Mouse (Mus musculus) lung, embryonic 14.5 days (tissue): ENCODE measurements at regions not wholly inside any gene's neighbourhood (a gene's known extent, or its start where the extent isn't known, plus 50 kb on each side); places are given as distances from the start of the nearest gene placed in this dataset.

Source experiments
- ATAC-seq: fragments of 200-750 bp; cut with Nextera tagmentation; 2 replicates; pipeline ENCODE4 v1.8.0; 2017; ENCODE audit warnings: mild to moderate bottlenecking, moderate TSS enrichment, moderate library complexity; ENCODE audit not compliant: insufficient read depth
- DNase-seq: peaks from one replicate; pipeline ENCODE4 v3.0.0-alpha.2; 2015
- H3K27ac ChIP-seq: fragments of 300-500 bp; sonication (generic); 2 replicates; pipeline ENCODE4 v1.5.1; 2014; ENCODE audit warnings: low read depth, mild to moderate bottlenecking, moderate library complexity
- H3K27me3 ChIP-seq: fragments of 300-500 bp; sonication (generic); 2 replicates; pipeline ENCODE4 v1.6.1; 2014; ENCODE audit warnings: low read length, control low read depth; ENCODE audit not compliant: insufficient read depth
- H3K36me3 ChIP-seq: fragments of 300-500 bp; sonication (generic); 2 replicates; pipeline ENCODE4 v1.6.1; 2014; ENCODE audit warnings: control low read depth; ENCODE audit not compliant: insufficient read depth
- H3K4me1 ChIP-seq: fragments of 300-500 bp; sonication (generic); 2 replicates; pipeline ENCODE4 v1.6.1; 2014; ENCODE audit warnings: antibody characterized with exemption, control low read depth; ENCODE audit not compliant: insufficient read depth
- H3K4me2 ChIP-seq: fragments of 300-500 bp; sonication (generic); 2 replicates; pipeline ENCODE4 v1.6.1; 2014; ENCODE audit warnings: mild to moderate bottlenecking
- H3K4me3 ChIP-seq: fragments of 300-500 bp; sonication (generic); 2 replicates; pipeline ENCODE4 v1.5.1; 2014; ENCODE audit warnings: low read depth, low read length
- H3K9ac ChIP-seq: fragments of 300-500 bp; sonication (generic); 2 replicates; pipeline ENCODE4 v1.6.1; 2014
- H3K9me3 ChIP-seq: fragments of 300-500 bp; sonication (generic); 2 replicates; pipeline ENCODE4 v1.6.1; 2016; ENCODE audit warnings: low read depth, low read length, control low read depth
- CTCF ChIP-seq: IDR thresholded peaks from 2 replicates; pipeline ENCODE4 v1.5.1; 2016; ENCODE audit warnings: antibody characterized with exemption, low read depth
- WGBS: fragments of 180-500 bp; shearing (Covaris S2); extraction: QIAGEN DNeasy Blood & Tissue Kit; methylation state at CpG from one replicate; pipeline ENCODE4 v1.1.7; 2014; 5-methylcytosine and 5-hydroxymethylcytosine counted together

GRCm38 (mm10) chr2:134419581-134419980 is 134.6 kb downstream of the Hao1 start:
- Histone ChIP-seq H3K4me3 (no peak overlapping the region), H3K4me1 (no peaks in the 10 kb centered on the region), H3K36me3 (no peaks in the 10 kb centered on the region), H3K9me3 (no peaks in the 10 kb centered on the region), H3K27me3 (no peaks in the 10 kb centered on the region), H3K27ac (no peak overlapping the region), H3K9ac (no peak overlapping the region), H3K4me2 (no peak overlapping the region)
- no peak for DNase-seq
- no peak for ATAC-seq
- WGBS, result 53% methylated on average over 2 of the region's 2 CpGs
- TF ChIP-seq CTCF, result no peak

DNA sequence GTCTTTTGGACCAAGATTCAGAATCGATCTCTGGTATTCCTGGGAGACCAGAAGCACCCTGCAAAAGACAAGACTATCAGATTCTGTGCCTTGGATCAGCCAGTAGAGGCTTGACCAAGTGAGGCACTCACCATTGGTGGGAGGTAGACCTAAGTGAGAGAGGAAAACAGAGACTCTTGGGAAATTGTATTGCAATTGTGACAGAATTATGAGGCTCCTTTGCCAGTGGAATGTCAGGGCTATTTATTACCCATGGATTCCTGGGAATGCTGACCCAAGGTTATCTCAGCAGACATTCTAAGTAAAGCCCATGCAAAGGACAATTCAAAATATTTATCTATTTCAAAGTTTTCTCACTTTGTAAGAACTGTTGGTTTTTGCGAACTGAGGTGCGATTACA is 154.6 kb downstream of the Hao1 start:
- Histone ChIP-seq H3K9ac (no peak overlapping the region), H3K4me1 (no peaks in the 10 kb centered on the region), H3K9me3 (no peaks in the 10 kb centered on the region), H3K27me3 (no peaks in the 10 kb centered on the region), H3K4me2 (no peak overlapping the region), H3K36me3 (no peaks in the 10 kb centered on the region), H3K27ac (no peak overlapping the region), H3K4me3 (no peak overlapping the region)
- 61% methylated on average over 3 of the region's 3 CpGs for WGBS
- DNase-seq (no peak), ATAC-seq (no peak)
- no peak for TF ChIP-seq CTCF

DNA sequence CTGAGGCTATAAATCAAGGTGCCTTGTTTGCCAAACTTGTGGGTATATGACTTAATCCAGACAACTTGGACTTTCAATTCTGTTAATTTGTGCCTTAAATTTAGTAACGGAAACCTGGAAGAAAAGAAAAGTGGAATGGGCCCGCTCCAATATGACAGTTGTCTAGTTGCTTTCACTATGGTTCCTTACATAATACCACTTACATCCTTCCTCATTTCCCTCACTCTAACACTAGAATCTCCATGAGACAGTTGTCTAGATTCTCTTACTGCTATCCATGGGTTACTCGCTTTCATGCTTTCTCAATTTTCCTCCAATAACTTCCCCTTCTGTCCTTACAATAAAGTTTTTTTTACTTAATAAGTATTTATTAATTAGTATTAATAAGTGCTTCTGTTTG is 160.7 kb downstream of the Hao1 start:
- H3K4me2 ChIP-seq, result no peak overlapping the region
- DNase-seq (no peak), ATAC-seq (no peak)
- no peak overlapping the region for H3K27ac ChIP-seq
- no peaks in the 10 kb centered on the region for H3K4me1 ChIP-seq
- TF ChIP-seq CTCF, result no peak
- no peak overlapping the region for H3K4me3 ChIP-seq
- no peaks in the 10 kb centered on the region for H3K36me3 ChIP-seq
- no peak overlapping the region for H3K9ac ChIP-seq
- H3K27me3 ChIP-seq, result no peaks in the 10 kb centered on the region
- WGBS, result over 99% methylated on average over 3 of the region's 3 CpGs
- no peaks in the 10 kb centered on the region for H3K9me3 ChIP-seq

GRCm38 (mm10) chr2:134375116-134375515 is 179.1 kb downstream of the Hao1 start:
- DNase-seq, result no peak
- H3K9me3 ChIP-seq, result no peaks in the 10 kb centered on the region

GRCm38 (mm10) chr2:134350894-134351501 is 203.2 kb downstream of the Hao1 start:
- WGBS, result 78% methylated on average over 8 of the region's 8 CpGs
- Histone ChIP-seq H3K27me3 (no peaks in the 10 kb centered on the region), H3K4me1 (no peaks in the 10 kb centered on the region), H3K9ac (no peak overlapping the region), H3K4me3 (no peak overlapping the region), H3K36me3 (no peaks in the 10 kb centered on the region), H3K9me3 (no peaks in the 10 kb centered on the region), H3K27ac (no peak overlapping the region), H3K4me2 (no peak overlapping the region)
- DNase-seq, result no peak
- TF ChIP-seq CTCF, result no peak
- ATAC-seq, result no peak

More at GRCm38 (mm10) chr2:134375116-134375515, 179.1 kb downstream of the Hao1 start:
- no peaks in the 10 kb centered on the region for H3K36me3 ChIP-seq
- no peak overlapping the region for H3K4me2 ChIP-seq
- no peak overlapping the region for H3K9ac ChIP-seq
- H3K4me1 ChIP-seq, result no peaks in the 10 kb centered on the region
- no peak for ATAC-seq
- WGBS, result 60% methylated on average over 2 of the region's 2 CpGs
- H3K27ac ChIP-seq, result no peak overlapping the region
- no peak for TF ChIP-seq CTCF
- no peaks in the 10 kb centered on the region for H3K27me3 ChIP-seq
- no peak overlapping the region for H3K4me3 ChIP-seq

- no peak for ATAC-seq
Measured at GRCm38 (mm10) chr2:134350442-134350841, 203.7 kb downstream of the Hao1 start.

GRCm38 (mm10) chr2:134342515-134343140 is 211.5 kb downstream of the Hao1 start:
- no peaks in the 10 kb centered on the region for H3K4me1 ChIP-seq
- WGBS, result 69% methylated on average over 6 of the region's 6 CpGs
- ATAC-seq, result no peak
- no peaks in the 10 kb centered on the region for H3K36me3 ChIP-seq
- H3K4me2 ChIP-seq, result no peak overlapping the region
- TF ChIP-seq CTCF, result no peak
- no peak overlapping the region for H3K4me3 ChIP-seq
- no peak overlapping the region for H3K27ac ChIP-seq
- no peaks in the 10 kb centered on the region for H3K9me3 ChIP-seq
- no peaks in the 10 kb centered on the region for H3K27me3 ChIP-seq
- no peak for DNase-seq
- no peak overlapping the region for H3K9ac ChIP-seq

More at GRCm38 (mm10) chr2:134350442-134350841, 203.7 kb downstream of the Hao1 start:
- Histone ChIP-seq H3K27ac (no peak overlapping the region), H3K4me3 (no peak overlapping the region), H3K27me3 (no peaks in the 10 kb centered on the region), H3K9me3 (no peaks in the 10 kb centered on the region), H3K4me2 (no peak overlapping the region), H3K36me3 (no peaks in the 10 kb centered on the region), H3K4me1 (no peaks in the 10 kb centered on the region), H3K9ac (no peak overlapping the region)
- no peak for DNase-seq
- TF ChIP-seq CTCF, result no peak
- 59% methylated on average over 2 of the region's 2 CpGs for WGBS

- TF ChIP-seq CTCF, result no peak
- no peak overlapping the region for H3K9ac ChIP-seq
- H3K36me3 ChIP-seq, result no peaks in the 10 kb centered on the region
- no peaks in the 10 kb centered on the region for H3K9me3 ChIP-seq
- H3K4me2 ChIP-seq, result no peak overlapping the region
- H3K27me3 ChIP-seq, result no peaks in the 10 kb centered on the region
- H3K4me3 ChIP-seq, result no peak overlapping the region
- DNase-seq (no peak), ATAC-seq (no peak)
- no peaks in the 10 kb centered on the region for H3K4me1 ChIP-seq
- no peak overlapping the region for H3K27ac ChIP-seq
- WGBS, result 71% methylated on average over 3 of the region's 3 CpGs
Measured at GRCm38 (mm10) chr2:134308092-134308491, 246.1 kb downstream of the Hao1 start.
